Mouse (Mus musculus) testis, postnatal 10 days (tissue): Measurements from ENCODE around the gene Fgf11.

ENCODE experiments used
- DNase-seq: peaks from one replicate; pipeline ENCODE4 v3.0.0; 2021; ENCODE audit warnings: low spot score

The Fgf11 gene

DNA sequence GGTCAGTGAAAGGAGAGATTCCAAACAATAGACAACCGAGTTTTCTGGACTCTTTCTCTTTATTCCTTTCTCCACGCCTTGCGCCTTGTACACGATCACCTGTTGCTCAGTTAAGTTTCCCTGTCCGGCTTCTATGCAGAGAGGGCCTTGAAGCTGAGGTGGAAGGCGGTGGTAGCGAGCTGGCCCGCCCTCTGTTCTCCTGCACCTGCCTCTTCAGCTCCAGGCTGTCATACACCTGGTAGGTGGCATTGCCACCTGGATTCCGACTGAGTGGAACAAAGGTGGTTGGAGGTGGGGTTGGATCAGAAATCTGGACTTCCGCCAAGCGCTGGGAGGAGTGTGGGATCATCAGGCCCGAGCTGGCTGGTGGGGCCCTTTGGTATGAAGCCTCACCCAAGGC, 14.9 kb upstream of the Fgf11 start:
- no peak for DNase-seq

- no peak for DNase-seq
Observed at GRCm38 (mm10) chr11:69815155-69815554, 13.5 kb upstream of the Fgf11 start, which contains the start of gene Gm39566. Gene Gm39566 (minus strand): TSS chr11:69815298.

- no peak for DNase-seq
Observed at GRCm38 (mm10) chr11:69810280-69810679, 8.6 kb upstream of the Fgf11 start.

GRCm38 (mm10) chr11:69807641-69808040, 6.0 kb upstream of the Fgf11 start:
- no peak for DNase-seq

- no peak for DNase-seq
Observed at GRCm38 (mm10) chr11:69806378-69806777, 4.7 kb upstream of the Fgf11 start.

DNA sequence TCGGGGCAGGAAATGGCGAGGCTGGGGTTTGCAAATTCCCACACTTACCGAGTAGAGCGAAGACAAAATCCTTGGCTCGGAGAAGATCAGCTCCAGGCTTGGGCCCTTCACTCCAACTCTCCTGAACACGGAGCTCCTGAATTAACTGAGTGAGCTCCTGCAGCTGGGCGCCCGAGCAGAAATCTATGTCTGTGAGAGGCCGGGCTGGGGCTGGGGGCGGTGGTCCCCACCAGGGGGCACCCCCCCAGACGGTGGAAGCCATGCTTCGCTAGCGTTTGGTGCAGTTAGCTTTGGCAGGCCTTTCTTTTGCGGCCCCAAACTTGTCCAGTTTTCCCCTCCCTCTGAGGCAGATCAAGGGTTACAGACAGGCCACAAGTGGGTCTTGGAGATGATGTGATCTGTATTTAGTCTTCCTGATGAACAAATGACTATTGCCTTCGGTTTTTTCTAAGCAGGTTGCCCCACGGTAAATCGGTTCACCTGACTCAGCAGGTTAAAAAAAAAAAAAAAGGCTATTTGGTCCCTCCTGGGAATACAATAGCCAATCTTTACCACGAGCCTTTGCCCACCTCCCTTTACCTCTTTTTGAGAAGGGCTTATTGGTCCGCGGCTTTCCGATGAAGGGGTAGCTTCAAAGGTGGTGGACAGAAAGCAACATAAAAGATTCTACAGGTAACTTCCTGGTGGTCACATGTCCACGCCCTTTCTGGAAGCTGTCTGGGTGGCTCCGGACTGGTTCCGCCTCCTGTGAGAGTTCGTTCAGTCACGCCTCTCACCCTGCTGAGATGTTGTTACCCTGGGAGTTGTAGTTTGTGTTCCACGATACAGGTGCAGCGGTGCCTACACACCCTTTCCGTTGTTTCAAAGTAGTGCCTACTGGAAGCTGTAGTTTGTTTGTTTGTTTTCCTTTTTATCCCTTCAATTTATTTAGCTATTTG, 3.6 kb upstream of the Fgf11 start, which contains the start of gene Tmem102:
Gene Tmem102 (minus strand): TSS at position 653 of the 938 bp plus-strand sequence.
- no peak for DNase-seq

DNA sequence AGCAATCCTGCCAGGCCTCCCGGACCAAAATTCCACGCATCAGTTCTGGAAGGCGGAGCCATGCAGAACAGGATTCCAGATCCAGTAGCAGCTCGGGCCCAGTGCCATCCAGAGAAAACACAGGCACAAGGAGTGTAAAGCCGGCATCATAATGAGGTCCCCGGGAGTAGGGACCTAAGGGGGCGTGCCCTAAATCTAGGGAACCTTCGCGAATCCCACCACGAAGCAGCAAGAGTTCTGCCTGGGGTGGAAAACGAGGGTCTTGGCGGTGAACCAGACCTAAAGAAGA, 2.9 kb upstream of the Fgf11 start:
- peak; percentile 66 for DNase-seq

GRCm38 (mm10) chr11:69803786-69804651, 2.4 kb upstream of the Fgf11 start:
- peak; percentile 79 for DNase-seq

DNA sequence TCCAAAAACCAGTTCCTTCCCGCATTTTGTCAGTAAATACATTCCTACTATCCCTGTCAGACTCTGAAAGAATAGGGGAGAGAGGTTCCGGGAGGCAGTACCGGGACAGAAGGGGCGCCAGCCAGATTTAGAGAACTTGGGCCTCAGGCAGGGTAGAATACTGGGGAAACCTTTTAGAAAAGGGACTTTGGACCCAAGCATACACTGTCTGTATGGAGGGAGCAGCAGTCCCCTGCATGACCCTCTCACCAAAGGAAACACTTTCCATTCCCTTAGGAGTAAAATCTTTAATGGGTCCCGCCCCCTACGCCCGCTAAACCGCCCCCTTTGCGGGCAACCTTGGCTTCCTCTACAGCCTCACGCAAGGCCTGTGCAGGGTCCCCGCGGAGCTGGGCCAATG, 1.7 kb upstream of the Fgf11 start:
- no peak for DNase-seq

DNA sequence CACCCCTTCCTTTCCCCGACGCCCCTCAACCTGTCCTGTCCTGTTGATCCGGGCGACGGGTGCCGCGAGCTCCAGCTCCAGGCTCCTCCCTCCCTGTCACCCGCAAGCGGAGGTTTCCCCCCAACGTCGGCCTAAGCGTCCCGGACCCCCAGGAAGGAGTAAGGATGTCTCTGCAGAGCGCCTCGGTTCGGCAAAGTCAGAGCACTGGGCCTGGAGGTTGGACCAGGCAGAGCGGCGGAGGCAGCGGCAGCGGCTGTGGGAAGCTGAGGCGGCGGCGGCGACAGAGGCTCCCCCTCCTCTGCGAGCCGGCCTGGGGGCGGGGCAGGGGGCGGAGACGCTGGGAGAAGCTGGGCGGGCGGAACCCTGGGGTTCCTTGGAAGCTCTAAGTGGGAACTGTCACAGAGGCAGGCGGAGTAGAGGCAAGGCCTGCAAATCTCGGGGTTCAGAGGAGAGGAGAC, 1.0 kb upstream of the Fgf11 start:
- peak; percentile 93 for DNase-seq

GRCm38 (mm10) chr11:69800392-69801197, 1.1 kb downstream of the Fgf11 start:
- peak; percentile 92 for DNase-seq

- DNase-seq, result peak; percentile 66
Observed at GRCm38 (mm10) chr11:69800138-69800391, 1.6 kb downstream of the Fgf11 start.

- peak; percentile 64 for DNase-seq
Observed at GRCm38 (mm10) chr11:69799394-69800137, 2.1 kb downstream of the Fgf11 start.

DNA sequence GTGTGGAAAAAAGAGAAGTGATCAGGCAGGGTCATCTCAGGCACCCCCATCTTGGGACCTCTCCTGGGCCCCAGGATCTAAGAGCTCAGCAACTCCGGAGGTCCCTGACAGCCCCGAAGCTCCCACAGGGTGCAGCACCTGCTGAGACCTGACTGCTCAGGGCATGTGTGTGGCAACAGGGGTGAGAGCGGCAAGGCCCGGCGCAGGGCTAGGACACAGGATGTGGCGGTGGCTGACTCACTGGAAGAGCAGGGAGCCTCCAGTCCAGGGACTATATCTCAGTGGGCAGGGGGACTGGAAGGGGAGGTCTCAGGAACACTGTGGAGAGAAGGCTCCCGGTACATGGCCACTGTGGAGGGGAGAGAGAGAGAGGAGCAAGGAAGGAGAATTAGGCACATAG, 3.7 kb downstream of the Fgf11 start:
- DNase-seq, result no peak

DNA sequence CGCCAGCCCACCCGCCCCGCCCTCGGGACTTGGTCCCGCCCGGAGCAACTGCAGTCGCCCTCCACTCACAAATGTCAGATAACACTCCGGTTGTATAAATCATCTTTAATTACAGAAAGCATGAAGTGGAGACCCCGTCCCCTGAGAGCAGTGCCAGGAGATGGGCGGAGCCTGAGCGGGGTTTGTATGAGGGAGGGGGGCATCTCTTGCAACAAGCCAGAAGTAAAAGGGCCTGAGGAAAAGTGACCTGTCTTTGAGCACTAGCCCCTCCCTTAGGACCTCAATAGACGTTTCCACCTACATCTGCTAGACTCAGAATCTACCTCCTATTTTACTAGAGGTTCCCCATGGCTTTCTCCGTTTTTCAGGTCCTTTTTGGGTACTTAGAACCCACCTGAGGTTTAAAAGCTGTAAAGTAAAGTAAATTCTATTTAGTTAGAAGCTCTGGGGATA, 5.6 kb downstream of the Fgf11 start:
- no peak for DNase-seq

- DNase-seq, result peak; percentile 94
Observed at GRCm38 (mm10) chr11:69795168-69795982, 6.3 kb downstream of the Fgf11 start, which contains the start of gene Chrnb1. Gene Chrnb1 (minus strand): TSS chr11:69795943.

- DNase-seq, result no peak
Observed at GRCm38 (mm10) chr11:69793429-69793828, 8.2 kb downstream of the Fgf11 start.

- no peak for DNase-seq
Observed at GRCm38 (mm10) chr11:69791420-69791819, 10.2 kb downstream of the Fgf11 start.

DNA sequence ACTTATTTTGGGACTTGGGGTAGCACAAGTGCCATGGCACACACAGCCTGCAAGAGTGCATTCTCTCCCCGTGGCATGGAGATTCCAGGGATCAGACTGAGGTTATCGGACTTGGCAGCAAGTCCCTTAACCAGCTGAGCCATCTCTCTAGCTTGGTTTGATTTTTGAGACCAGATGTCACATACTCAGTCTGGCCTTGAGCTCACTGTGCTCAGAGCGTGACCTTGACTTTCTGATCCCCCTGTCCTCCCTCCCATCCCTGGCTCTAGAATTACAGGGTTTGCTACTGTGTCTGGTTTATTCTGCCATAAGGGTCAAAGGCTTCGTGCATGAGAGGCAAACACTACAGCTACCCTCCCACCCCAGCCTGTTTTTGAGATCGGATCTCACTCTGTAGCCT, 12.2 kb downstream of the Fgf11 start:
- no peak for DNase-seq

DNA sequence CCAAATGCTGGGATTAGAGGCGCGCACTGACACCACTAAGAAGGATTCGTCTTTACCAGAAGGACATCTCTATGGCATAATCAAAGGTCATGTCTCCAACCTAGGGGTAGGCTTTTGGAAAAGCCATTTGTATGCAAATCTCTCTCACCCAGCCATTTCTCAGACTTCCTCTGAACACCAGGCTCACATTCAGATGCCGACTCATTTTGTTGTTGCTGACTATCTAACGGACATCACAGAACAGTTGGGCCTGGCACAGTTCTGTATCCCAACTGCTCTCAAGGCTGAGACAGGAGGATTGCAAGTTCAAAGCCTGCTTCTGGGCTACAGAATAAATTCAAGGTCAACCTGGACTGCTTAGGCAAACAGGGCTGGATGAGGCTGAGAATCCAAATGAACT, 14.4 kb downstream of the Fgf11 start:
- DNase-seq, result no peak
